Mouse (Mus musculus): ENCODE measurements around the gene C1qtnf6. TPM values are rescaled to one million over a fixed set of nuclear protein-coding genes. Genes with fewer than 3 reads are reported as not detected.
A peak's percentile ranks its signal among the peaks of the same experiment; 100 is the strongest.

Gene C1qtnf6
- polyA plus RNA-seq, 1 experiment from 2014 or later, result 41.2 TPM

DNA sequence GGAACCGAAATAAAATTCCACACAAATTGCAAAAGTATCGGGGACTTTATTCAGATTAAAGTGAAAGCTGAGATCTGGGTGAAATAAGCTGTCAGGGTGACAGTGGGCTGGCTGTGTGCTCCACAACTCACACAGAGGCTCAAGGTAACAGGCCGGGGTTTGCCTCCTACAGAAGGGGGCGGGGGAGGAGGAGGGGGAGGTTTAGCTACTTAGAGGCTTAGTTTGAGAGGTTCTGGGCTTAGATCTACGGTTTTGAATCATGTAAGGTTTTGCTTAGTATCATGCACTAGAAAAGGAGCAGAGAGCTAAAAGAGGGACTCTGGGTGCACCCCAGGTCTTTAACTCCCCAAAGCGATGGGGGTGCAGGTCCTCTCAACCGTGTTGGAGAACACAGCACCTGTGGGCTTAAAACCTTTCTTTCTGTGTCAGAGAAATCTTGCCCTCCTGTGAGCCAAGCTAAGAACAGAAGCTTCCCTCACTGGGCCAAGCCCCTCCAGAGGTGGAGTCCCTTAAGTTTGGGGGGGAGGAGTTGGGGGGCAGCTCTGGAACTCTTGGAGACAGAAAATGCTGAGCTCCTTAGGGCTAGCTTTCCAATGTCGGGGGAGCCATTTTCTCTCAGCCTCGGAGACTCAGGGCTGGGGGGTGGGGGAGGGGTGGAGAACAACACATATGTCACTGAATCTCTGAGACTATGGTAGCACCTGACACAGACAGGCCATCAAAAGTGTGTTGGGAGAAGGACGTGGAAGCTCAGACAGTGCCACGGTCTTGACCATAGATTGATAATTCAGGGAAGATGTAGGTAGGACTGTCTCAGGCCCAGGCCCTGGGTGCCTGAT lies 28.1 kb upstream of the C1qtnf6 start:
- Histone ChIP-seq H3K9ac (no peak overlapping the region), H3K36me3 (no peaks in the 10 kb centered on the region), H3K4me1 (peaks cover 4% of the 10 kb centered on the region), H3K27ac (no peak overlapping the region), H3K4me3 (no peak overlapping the region), H3K27me3 (no peaks in the 10 kb centered on the region), H3K9me3 (no peaks in the 10 kb centered on the region), H3K4me2 (no peak overlapping the region)
- 57% methylated on average over 11 of the region's 11 CpGs for WGBS
- no peak for ATAC-seq (ENCODE audit: insufficient number of reproducible peaks, insufficient read depth, low FRiP score, low TSS enrichment, low read depth)

DNA sequence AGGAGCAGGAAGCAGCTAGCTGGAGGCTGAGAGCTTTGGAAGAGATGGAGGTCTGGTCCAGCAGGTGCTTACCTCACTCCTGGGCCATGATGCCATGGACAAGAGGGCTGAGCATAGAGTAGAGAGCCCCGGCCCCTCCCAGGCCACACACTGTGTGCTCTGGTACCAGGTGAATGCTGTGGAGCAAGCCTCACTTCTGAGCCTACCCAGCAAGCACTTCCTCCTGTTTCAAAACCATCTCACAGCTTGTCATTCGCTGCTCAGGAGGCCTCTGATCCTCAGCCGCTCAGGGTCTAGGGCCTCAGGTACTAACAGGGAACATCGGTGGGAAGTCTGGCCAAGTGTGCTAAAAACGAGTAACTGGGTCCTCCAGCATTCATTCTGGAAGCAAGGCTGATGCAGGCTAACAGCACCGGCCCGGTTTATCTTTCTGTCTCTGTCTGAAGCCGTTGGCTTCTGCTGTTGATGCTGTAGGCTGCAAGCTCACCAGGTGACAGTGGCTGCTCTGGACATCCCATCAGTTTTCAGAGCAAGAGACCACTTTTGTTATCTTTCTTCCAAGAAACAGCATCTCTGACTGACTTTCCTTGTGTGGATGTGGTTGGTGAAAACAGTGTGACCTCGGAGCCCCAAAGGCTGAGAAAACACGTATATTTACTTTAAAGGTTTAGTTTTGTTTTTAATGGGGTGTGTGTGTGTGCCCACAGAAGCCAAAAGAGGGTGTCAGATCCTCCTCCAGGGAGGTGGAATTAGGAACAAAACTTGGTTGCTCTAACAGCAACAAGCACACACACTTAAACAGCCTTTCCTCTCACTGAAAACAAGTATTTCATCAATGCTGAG lies 26.7 kb upstream of the C1qtnf6 start:
- Histone ChIP-seq H3K27me3 (no peaks in the 10 kb centered on the region), H3K27ac (no peak overlapping the region), H3K4me3 (no peak overlapping the region), H3K9me3 (peaks cover 7% of the 10 kb centered on the region), H3K4me2 (no peak overlapping the region), H3K4me1 (peaks cover 4% of the 10 kb centered on the region), H3K9ac (no peak overlapping the region), H3K36me3 (no peaks in the 10 kb centered on the region)
- ATAC-seq (ENCODE audit: insufficient number of reproducible peaks, insufficient read depth, low FRiP score, low TSS enrichment, low read depth), result no peak
- WGBS, result 63% methylated on average over 10 of the region's 10 CpGs

DNA sequence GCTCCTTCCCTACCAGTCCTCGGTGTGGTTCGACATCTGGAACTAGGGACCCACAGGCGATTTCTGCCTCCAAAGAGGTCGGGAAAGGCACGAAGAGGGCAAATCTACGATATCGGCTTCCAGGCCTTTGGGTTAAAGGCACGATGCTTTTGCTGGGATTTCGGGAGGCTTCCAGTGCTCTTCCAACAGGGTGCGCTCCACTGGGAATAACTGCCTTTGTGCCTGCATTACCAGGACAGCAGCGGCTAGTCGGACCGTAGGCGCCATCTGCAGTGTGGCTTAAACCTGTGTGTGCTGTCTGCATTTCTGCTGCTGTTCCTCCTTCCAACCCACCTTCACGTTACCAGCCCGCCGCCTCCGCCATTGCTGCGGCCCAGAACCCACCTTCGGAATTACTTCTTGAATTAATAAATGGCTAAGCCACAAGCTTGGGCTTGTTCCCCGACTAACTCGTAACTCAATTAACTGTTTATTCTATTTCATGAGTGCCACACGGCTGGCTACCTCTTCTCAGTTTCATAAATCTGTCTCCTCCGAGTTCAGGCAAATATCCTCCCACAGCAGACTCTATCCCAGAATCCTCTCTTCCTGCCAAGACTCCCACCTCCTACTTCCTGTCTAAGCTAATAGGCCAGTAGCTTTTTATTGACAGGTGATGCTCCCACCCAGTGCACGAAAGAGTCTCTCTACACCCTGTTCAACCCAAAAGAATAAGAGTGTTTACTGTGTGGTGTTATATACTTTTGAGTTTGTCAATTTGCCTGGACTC lies 23.5 kb upstream of the C1qtnf6 start:
- Histone ChIP-seq H3K4me2 (peak overlapping the region; percentile 50), H3K9ac (peak overlapping the region; percentile 54; the same call in 1 of the 2 replicates), H3K4me3 (peak overlapping the region; percentile 28), H3K27ac (0 out of 2 replicates have a peak overlapping the region, but pooled peaks have one; percentile 1), H3K36me3 (no peaks in the 10 kb centered on the region), H3K27me3 (no peaks in the 10 kb centered on the region), H3K9me3 (peaks cover 23% of the 10 kb centered on the region), H3K4me1 (peaks cover 4% of the 10 kb centered on the region)
- 56% methylated on average over 25 of the region's 25 CpGs for WGBS
- no peak for ATAC-seq (ENCODE audit: insufficient number of reproducible peaks, insufficient read depth, low FRiP score, low TSS enrichment, low read depth)

DNA sequence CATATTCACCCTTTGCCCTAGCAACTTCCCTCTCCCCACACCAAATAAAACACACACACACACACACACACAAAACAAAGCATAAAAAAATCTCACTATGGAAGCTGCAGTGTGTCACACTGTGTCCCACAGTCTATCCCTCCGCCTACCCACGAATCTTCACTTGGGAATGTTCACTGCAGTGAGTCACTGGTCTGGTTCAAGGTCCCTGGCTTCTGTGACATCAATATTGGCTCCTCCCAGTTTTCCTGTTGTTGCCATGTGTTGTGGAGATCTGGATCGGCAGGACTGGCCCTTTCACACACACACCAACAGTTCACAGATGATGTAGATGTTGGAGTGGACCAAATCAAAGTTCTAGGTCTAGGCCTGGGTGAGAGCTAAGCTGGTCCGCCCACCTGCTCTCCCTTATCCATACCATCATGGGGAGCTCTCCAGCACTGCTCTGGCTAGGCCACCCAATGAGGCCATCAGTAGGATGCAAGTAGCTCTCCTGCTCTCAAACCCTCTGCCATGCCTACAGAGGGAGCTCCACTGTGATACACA lies 18.0 kb upstream of the C1qtnf6 start:
- Histone ChIP-seq H3K9ac (no peak overlapping the region), H3K4me1 (0 out of 2 replicates have a peak, but pooled peaks cover 4% of the 10 kb centered on the region), H3K27ac (no peak overlapping the region), H3K4me3 (no peak overlapping the region), H3K36me3 (no peaks in the 10 kb centered on the region), H3K4me2 (no peak overlapping the region), H3K9me3 (peaks cover 23% of the 10 kb centered on the region), H3K27me3 (peaks cover 14% of the 10 kb centered on the region)
- 70% methylated on average over 4 of the region's 4 CpGs for WGBS
- no peak; the same call in 1 of the 2 replicates for ATAC-seq (ENCODE audit: insufficient number of reproducible peaks, insufficient read depth, low FRiP score, low TSS enrichment, low read depth)

DNA sequence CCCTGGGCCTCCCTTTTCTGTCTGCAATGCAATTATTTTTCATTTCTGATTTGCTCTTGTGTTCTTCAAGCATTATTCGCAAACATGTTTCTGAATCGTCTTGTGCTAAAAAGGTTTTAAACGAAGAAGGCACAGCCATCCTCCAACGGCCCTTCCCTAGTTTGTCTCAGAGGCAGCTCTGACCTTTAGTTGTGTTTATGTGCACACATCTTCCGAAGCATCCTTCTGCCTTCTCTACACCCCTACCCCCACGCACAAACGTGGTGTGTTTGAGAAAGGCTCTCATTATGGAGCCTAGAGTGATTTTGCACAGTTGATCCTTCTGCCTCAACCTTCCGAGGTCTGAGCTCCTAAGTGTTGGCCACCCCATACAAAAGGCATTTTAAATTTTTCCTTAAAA lies 17.5 kb upstream of the C1qtnf6 start:
- H3K36me3 ChIP-seq, result no peaks in the 10 kb centered on the region
- H3K27ac ChIP-seq, result no peak overlapping the region
- H3K4me2 ChIP-seq, result no peak overlapping the region
- WGBS, result 72% methylated on average over 8 of the region's 8 CpGs
- no peak overlapping the region for H3K9ac ChIP-seq
- H3K4me3 ChIP-seq, result no peak overlapping the region
- H3K27me3 ChIP-seq, result peaks cover 20% of the 10 kb centered on the region
- H3K4me1 ChIP-seq, result 0 out of 2 replicates have a peak, but pooled peaks cover 4% of the 10 kb centered on the region
- H3K9me3 ChIP-seq, result peaks cover 23% of the 10 kb centered on the region
- no peak for ATAC-seq (ENCODE audit: insufficient number of reproducible peaks, insufficient read depth, low FRiP score, low TSS enrichment, low read depth)

DNA sequence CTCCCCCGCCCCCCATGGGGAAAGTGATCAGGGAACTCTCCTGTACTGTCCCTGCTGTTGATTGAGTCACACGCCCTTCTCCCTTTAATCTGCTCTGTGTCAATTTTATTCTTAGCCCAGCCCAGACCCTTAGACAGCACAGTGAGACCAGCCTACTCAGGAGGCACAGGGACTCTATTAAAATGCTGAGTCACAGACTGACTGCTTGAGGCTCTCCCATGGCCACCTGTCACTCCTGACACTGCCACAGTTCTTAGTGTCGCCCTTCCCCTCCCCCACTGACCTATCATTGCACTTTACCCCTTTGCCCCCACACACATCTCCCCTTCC lies 17.1 kb upstream of the C1qtnf6 start:
- Histone ChIP-seq H3K9ac (no peak overlapping the region), H3K36me3 (no peaks in the 10 kb centered on the region), H3K27me3 (peaks cover 24% of the 10 kb centered on the region), H3K4me2 (no peak overlapping the region), H3K9me3 (peaks cover 20% of the 10 kb centered on the region), H3K4me3 (no peak overlapping the region), H3K4me1 (0 out of 2 replicates have a peak, but pooled peaks cover 4% of the 10 kb centered on the region), H3K27ac (no peak overlapping the region)
- 23% methylated on average over 3 of the region's 3 CpGs for WGBS
- ATAC-seq (ENCODE audit: insufficient number of reproducible peaks, insufficient read depth, low FRiP score, low TSS enrichment, low read depth), result no peak

DNA sequence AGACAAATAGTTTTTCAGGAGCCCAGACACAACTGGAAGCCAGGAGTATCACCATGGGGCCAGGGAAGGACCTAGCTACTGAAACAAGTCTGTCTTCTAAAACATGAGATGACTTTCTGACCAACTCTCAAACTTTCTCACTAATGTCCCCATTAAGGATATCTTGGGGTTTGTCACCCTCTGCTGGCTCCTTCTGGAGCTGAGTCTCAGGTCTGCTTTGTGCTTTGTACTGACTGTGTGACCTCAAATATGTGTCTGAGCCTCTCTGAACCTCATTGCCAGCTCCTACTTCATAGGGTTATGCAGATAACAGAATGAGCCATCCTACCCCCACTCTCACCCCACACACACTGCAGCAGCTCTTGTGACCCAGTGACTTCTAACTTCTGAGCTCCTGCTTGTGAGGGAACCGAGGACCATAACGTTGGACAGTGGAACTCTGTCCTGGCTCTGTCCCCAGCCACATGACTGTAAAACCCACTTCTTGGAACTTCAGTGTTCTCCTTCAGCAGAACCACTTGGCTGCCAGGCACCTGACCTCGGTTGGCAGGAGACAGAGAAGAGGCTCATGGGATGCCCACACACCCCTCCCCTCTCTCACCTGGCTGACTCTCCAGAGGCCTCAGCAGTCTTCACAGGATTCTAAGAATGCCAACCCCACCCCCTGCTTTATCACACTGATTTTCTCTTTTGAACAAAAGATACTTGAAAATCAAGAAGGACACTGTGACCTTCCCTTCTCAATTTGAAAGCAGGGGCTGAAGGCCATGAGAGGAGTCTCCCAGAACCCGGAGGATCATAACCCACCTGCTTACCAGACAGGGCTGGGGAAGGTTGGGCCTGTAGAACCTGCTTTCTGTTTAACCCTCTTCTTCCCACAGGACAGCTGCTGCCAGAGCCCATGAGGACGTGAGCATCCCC lies 16.5 kb upstream of the C1qtnf6 start:
- peaks cover 6% of the 10 kb centered on the region; the same call in 1 of the 2 replicates for H3K4me1 ChIP-seq
- no peak overlapping the region for H3K27ac ChIP-seq
- no peak overlapping the region for H3K4me3 ChIP-seq
- H3K9ac ChIP-seq, result no peak overlapping the region
- no peak overlapping the region for H3K4me2 ChIP-seq
- no peaks in the 10 kb centered on the region for H3K36me3 ChIP-seq
- ATAC-seq (ENCODE audit: insufficient number of reproducible peaks, insufficient read depth, low FRiP score, low TSS enrichment, low read depth), result no peak
- peaks cover 14% of the 10 kb centered on the region for H3K9me3 ChIP-seq
- 46% methylated on average over 5 of the region's 5 CpGs for whole genome bisulfite sequencing
- H3K27me3 ChIP-seq, result peaks cover 28% of the 10 kb centered on the region

DNA sequence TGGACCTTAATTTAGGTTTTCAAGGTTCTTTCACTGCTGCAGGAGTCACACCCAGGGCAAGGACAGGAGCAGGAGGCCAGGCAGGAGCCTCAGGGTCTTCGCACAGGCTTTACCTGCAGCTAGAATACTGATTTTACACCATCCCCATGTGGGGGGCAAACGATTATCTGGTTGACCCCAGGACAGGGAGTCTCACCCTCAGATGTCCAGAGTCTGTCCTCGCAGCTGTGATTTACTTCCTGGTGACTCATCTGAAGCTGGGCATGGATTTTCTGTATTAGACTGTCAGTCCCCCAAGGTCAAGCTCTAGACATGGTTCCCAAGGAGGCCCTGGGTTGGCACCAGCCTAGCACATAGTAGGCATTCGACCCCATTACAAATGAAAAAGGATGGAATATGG lies 14.8 kb upstream of the C1qtnf6 start:
- Histone ChIP-seq H3K4me2 (no peak overlapping the region), H3K27ac (no peak overlapping the region), H3K36me3 (no peaks in the 10 kb centered on the region), H3K9ac (no peak overlapping the region), H3K27me3 (peaks cover 33% of the 10 kb centered on the region), H3K9me3 (0 out of 2 replicates have a peak, but pooled peaks cover 4% of the 10 kb centered on the region), H3K4me3 (no peak overlapping the region), H3K4me1 (peaks cover 12% of the 10 kb centered on the region)
- WGBS, result 81% methylated on average over 4 of the region's 4 CpGs
- ATAC-seq (ENCODE audit: insufficient number of reproducible peaks, insufficient read depth, low FRiP score, low TSS enrichment, low read depth), result no peak

DNA sequence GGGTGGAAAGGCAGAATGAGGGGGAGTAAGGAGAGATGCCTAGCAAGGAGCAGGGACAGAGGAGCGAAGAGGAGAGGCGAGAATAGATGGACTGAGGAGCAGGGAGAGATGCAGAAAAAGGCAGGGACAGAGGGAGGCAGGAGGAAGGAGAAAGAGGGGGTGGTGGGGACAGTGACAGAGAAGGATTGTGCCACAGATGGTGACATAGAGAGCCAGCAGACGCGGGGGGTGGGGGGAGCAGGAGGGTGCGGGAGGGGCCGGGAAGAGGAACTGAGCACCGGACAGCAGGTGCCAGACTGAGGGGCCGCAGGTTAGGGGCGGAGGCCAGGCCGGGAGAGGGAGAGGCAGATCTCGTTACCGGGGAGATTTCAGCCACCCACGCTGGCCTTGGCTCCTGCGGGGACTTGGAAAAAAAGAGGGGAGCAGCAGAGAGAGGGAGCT lies 13.4 kb upstream of the C1qtnf6 start, which contains the start of gene Sstr3:
Sstr3 (minus strand) TSS at position 125 of the 441 bp plus-strand sequence.
- Histone ChIP-seq H3K9me3 (no peaks in the 10 kb centered on the region), H3K4me3 (no peak within 1 kb of the TSS), H3K4me1 (peaks cover 12% of the 10 kb centered on the region), H3K9ac (0 out of 2 replicates have a peak within 1 kb of the TSS, but pooled peaks have one; percentile 32), H3K36me3 (no peaks in the 10 kb centered on the region), H3K4me2 (no peak within 1 kb of the TSS), H3K27ac (no peak within 1 kb of the TSS), H3K27me3 (peaks cover 47% of the 10 kb centered on the region)
- ATAC-seq (ENCODE audit: insufficient number of reproducible peaks, insufficient read depth, low FRiP score, low TSS enrichment, low read depth), result no peak
- WGBS, result 15% methylated on average over 14 of the region's 14 CpGs

DNA sequence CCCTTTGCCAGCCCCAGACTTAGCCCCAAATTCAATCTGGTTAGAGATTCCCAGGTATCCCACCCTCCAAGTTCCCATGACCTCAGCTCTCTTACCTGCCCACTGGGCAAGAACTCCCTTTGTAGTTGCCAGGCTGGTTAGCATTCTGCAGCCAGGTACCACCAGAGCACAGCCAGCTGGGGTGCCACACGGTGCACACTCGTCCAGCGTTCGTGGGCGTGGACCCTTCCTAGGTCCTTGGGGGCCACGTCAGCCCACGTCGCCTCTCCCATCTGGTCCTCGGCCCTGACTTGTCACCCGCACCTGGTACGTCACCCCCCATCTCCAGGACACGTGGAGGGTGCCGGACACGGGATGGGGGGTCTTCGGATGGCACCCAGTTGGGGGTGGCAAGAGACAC lies 12.8 kb upstream of the C1qtnf6 start:
- no peak for ATAC-seq (ENCODE audit: insufficient number of reproducible peaks, insufficient read depth, low FRiP score, low TSS enrichment, low read depth)
- no peaks in the 10 kb centered on the region for H3K9me3 ChIP-seq
- H3K27me3 ChIP-seq, result peaks cover 48% of the 10 kb centered on the region
- no peak overlapping the region for H3K4me3 ChIP-seq
- H3K36me3 ChIP-seq, result no peaks in the 10 kb centered on the region
- no peak overlapping the region for H3K9ac ChIP-seq
- H3K27ac ChIP-seq, result no peak overlapping the region
- peaks cover 12% of the 10 kb centered on the region for H3K4me1 ChIP-seq
- 77% methylated on average over 15 of the region's 15 CpGs for WGBS
- H3K4me2 ChIP-seq, result no peak overlapping the region
